Mouse (Mus musculus) heart, adult 9 months (tissue): Measurements from ENCODE around the gene Trib2.
A peak's percentile ranks its signal among the peaks of the same experiment; 100 is the strongest.

Experiments used
- DNase-seq, 2 experiments: peaks; one replicate each; pipeline ENCODE4 v3.0.0; 2022; ENCODE audit warnings: low spot score in 2 of 2

Trib2 gene

DNA sequence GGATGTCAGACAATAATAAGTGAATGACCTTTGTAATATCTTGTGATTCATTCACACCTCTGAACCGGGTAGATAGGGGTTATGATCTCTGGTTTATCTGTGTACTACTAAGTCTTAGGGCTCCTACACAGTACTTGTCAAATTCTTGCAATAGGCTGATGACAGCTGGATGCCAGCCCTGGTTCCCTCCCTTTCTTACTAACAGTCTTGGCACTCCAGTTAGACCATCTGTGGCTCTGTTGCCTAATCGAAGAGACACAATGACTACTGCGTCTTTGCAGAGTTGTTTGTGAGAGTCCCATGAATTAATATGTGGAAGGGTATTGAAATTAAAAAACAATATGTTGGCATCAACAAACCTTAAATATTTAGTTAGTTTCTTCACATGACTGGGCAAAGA is 48.2 kb downstream of the Trib2 start:
- DNase-seq = peak in 1 of 2 experiments; percentile 25

DNA sequence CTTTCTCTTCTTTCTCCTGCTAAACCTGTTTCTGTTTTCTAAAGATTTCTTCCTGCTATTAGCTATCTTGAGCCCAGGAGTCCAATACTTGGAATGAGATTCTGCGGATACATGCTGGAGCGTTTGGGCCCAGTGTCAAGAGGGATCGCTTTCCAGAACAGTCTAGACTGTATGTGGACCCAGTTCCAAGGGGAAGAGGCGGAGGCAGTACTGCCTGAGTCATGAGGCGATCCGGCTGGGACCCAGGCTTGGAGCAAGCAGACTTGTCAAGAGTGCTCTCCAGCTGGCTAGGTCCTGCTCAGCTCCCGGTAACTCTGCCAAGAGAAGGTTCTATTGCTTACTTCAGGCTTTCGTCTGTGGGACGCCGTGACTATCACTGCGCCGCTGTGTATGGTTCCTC is 50.7 kb downstream of the Trib2 start:
- DNase-seq = peak; percentile 89 to 90

DNA sequence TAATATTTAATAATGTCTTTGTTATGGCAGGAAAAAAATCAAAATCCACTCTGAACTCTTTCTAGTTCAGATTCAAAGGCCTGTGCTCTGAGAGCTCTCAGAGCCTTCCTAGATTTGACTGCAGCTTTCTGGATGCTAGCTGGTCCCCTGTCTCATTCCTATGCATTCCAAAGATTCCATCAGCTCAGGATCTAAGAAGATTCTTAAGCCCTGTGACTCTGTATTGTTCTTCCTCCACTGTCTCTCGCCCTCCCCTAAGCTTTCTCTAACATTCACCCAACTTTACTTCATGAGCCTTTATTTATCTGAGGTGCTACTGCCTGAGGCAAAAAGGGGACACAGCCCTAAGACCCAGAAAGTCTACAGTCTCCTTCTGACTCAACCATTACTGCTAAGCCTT is 51.5 kb downstream of the Trib2 start:
- DNase-seq = no peak

DNA sequence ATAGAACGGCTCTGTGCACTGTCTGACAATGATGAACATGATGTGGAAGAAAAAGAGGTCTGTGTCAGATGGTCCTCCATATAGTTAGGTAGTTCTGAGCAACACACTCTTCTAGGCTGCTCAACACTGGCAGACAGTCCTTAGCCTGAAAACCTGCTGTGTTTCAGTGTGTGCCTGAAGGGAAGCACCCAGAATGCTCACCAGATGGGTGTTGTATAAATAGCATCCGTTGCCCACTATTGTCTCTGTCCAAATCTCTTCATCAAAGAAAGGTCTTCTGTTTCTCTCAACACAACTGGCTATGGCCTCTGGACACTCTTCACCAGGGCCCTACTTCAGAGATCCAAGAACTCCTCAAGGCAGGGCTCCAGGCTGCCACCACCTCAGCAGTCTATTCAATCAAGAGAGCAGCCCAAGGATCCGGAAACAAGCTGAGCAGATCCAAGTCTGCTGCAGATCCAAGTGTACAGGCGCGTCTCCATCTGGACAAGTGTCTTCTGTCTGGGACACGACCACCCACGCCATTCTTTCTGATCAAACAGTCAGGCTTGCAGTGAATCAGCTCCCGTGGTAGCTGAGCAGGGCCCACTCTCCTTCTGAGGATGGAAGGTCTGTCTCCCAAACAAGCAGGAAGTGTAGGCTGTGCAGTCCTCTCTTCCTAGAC is 55.1 kb downstream of the Trib2 start:
- DNase-seq = no peak

DNA sequence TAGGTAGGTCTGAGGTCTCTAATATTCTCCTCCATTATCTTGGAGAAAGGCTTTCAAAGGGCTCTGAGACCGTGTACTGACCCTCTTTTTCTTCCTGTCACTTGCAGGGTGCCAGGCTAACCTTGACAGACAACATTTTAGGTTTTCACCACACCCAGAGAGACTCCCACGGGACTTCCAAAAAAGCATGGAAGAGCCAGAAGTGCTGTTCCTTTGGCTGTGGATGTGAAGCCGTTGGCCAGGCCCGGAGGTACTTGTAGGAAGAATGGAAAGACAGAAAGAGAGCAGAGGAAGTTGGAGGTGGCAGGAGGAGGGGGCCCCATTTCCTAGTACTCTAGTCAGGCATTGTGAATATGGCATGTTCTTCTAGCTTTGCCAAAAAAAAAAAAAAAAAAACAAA is 56.0 kb downstream of the Trib2 start:
- no peak for DNase-seq

DNA sequence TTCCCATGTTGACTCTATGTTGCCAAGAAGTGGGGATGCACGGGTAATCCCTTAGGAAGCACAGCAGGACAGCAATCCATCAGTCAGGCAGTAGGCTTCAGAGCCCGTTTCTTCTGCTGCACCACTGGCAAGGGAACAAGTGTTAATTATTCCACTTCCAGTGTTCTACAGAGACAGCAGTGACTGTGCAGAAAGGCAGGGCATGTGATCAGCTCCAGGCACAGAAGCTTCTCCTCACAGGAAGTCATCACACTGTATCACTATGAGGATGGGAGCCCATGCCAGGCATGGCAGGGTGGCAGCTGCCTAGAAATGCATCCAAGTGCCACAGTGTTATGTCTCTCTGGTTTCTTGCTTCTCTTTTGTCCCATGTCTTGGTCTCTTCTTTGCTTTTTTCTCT is 57.9 kb downstream of the Trib2 start:
- no peak for DNase-seq

DNA sequence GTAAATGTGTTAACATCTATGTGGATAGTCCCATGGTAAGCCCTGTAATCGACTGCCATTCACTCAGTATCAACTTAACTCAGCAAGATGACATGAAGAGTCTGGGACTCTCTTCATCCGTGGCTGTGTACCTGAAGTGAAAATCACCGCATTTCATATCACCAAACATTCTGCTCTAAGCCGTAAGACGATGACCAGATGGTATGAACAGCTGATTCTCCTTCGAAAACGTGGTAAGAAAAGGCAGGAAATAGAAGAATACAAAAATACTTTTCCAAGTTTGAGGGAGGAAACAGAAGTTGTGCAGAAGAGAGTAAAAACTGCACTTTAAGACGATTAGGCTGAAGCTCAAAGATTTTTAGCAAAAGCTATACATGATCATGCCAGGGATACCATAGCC is 59.4 kb downstream of the Trib2 start:
- no peak for DNase-seq

DNA sequence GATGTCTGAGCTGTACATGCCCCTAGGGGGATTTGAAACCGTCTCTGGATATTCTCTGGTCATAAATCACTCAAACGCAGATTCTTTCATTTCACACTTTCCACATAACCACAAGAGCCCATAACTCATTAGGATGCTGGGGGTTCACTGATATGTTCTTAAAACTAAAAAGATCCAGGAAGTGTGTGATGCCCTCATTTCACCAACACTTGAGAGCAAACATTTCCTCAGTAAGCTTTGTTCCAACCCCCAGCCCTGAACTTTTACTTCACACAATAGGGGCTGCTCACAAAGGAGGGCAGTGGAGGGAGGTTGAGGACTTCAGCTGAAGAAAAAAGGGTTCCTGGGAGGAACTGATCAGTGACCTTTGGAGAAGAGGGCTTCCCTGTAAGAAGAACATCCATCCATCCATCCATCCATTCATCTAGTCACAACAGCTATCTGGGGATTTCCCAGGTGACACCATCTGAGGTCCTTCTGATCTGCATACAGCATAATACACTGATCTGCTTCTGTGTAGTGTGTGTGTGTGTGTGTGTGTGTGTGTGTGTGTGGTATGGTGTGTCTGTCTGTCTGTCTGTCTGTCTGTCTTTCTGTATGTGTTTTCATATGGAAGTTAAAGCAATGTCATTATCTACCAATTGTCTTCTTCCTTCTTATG is 61.6 kb downstream of the Trib2 start:
- DNase-seq = no peak

DNA sequence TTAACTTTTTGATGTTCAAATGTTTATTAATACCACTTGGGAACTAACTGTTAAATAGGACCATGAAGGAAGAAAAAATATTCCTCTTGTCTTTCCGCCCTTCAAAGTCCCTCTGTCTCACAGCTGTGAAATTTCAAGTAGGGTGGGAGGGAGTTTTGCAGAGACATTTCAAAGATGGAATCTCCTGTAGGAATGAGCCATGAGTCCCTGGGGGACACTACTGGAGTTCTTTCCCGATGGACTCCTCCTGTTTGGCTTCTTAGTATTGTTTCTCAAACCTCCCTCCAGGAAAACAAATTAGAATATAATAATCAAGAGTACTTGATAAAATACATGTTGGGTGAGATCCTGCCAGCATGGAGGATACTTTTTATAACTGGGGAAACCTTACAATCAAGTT is 62.1 kb downstream of the Trib2 start:
- DNase-seq = peak in 1 of 2 experiments; percentile 33

DNA sequence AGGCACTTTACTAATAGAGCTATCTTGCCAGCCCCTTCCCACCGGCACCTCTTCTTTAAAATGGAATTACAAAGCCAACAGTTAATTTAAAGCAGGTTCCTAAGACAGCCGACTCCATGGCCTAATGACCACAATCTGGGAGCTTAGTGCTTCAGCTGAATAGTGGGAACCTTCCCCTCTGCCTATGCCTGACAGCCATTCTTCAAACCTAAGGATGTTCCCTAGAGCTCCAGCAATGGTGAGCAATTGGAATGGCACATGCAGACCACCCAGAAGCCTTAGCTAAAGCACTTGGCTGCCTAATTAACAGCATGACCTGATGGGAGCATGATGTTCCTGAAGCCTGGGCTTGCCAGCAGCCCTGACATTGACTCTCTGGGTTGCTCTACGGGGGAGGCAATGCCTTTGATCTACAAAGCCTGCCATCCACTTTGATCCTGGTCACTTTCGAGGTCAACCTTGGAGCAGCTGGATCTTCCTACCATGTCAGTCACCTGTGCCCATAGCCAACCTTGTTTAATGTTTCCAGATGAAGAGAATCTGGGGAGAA is 67.0 kb downstream of the Trib2 start:
- DNase-seq = no peak

DNA sequence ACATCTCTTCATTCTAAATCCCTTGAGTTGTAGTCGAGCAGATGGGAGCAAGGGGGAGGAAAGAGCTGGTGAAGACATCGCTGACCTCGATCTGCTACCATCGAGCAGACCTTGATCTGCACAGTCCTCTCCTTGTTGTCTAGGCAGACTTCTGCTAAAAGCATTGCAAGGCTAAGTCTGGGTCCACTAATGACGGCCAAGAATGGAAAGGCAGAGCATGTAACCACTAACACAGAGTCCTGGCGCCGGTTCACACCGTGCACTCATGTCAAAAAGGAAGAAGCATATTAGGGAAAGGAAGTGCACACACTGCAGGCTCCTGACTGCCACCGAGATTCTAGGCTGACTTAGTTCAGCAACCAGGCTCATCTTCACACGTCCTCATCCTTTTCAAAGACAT is 71.0 kb downstream of the Trib2 start:
- DNase-seq = peak in 1 of 2 experiments; percentile 49
